In genomic region chr10:99165751-99166282, GRCm38 (mm10) we compare ENCODE assay signal across 9 mouse cellular contexts. TPM values are rescaled to one million over a fixed set of nuclear protein-coding genes. Genes with fewer than 3 reads are reported as not detected.
A peak's percentile ranks its signal among the peaks of the same experiment; 100 is the strongest.
DNase-seq lines count a peak whose midpoint lies in the region; ATAC-seq and TF ChIP-seq lines count a peak whose summit lies in the region.
"Had no signal": no experiment of that assay in that cellular context is flagged by ENCODE, and none has a peak within 500 bp of the region (broad histone marks: within the 10 kb centered on the region; RNA-seq: fewer than 3 reads in every experiment).

No protein-coding gene starts in this region.

- no peak for TF ChIP-seq CTCF in kidney, adult 2 months (conservative IDR thresholded peaks at IDR 0.05; ENCODE audit: insufficient read depth, insufficient read length, low read depth, low read length)
- TF ChIP-seq CTCF in layer of hippocampus, adult 2 months (conservative IDR thresholded peaks at IDR 0.05), result no peak

- no peak for TF ChIP-seq POLR2A in kidney, adult 2 months (IDR thresholded peaks at IDR 0.05; ENCODE audit: low read depth, low read length)

- no peaks in the 10 kb centered on the region for H3K27me3 ChIP-seq in kidney, adult 2 months (replicated peaks; ENCODE audit: control insufficient read depth, insufficient read depth, low read length)
- no peaks in the 10 kb centered on the region for H3K27me3 ChIP-seq in midbrain, embryonic 13.5 days

- ATAC-seq in common myeloid progenitor, adult 5-6 weeks (replicated peaks; ENCODE audit: low read depth, poor library complexity, severe bottlenecking), result peak; percentile 51
- ATAC-seq in midbrain, embryonic 13.5 days, result no peak

- peaks cover 9% of the 10 kb centered on the region; the same call in 1 of the 2 replicates for H3K4me1 ChIP-seq in kidney, adult 2 months (ENCODE audit: control insufficient read depth, insufficient read depth, low read length)
- H3K4me1 ChIP-seq in midbrain, embryonic 13.5 days (replicated peaks), result 0 out of 2 replicates have a peak, but pooled peaks cover 6% of the 10 kb centered on the region

- 24% methylated on average over 7 of the region's 7 CpGs for WGBS in kidney, adult 2 months
- WGBS in midbrain, embryonic 13.5 days, result 78% methylated on average over 7 of the region's 7 CpGs

- DNase-seq in embryo, embryonic 10.5 days (ENCODE audit: low spot score), result peak; percentile 33
- DNase-seq in embryo, embryonic 9.5 days (ENCODE audit: extremely low spot score), result no peak
- peak; percentile 83 for DNase-seq in kidney, adult 2 months
- DNase-seq in lung, postnatal 14 days, result peak; percentile 42
- no peak for DNase-seq in layer of hippocampus, adult 2 months (ENCODE audit: low spot score in 2 of 2)
- DNase-seq in spleen, adult 18-20 months, result no peak

- H3K4me2 ChIP-seq in midbrain, embryonic 13.5 days (replicated peaks), result no peak overlapping the region

- no peak overlapping the region for H3K9ac ChIP-seq in midbrain, embryonic 13.5 days (replicated peaks)

- no peaks in the 10 kb centered on the region for H3K9me3 ChIP-seq in midbrain, embryonic 13.5 days

- no peak overlapping the region for H3K4me3 ChIP-seq in kidney, adult 2 months (ENCODE audit: insufficient read depth, low read depth, low read length)
- no peak overlapping the region for H3K4me3 ChIP-seq in layer of hippocampus, adult 2 months
- H3K4me3 ChIP-seq in midbrain, embryonic 13.5 days (replicated peaks), result no peak overlapping the region

- no peaks in the 10 kb centered on the region for H3K36me3 ChIP-seq in kidney, adult 2 months (ENCODE audit: control insufficient read depth, insufficient read depth, low read length)
- H3K36me3 ChIP-seq in midbrain, embryonic 13.5 days, result no peaks in the 10 kb centered on the region

- H3K27ac ChIP-seq in kidney, adult 2 months (ENCODE audit: insufficient read depth, low read depth, low read length), result no peak overlapping the region
- no peak overlapping the region for H3K27ac ChIP-seq in layer of hippocampus, adult 2 months
- no peak overlapping the region for H3K27ac ChIP-seq in midbrain, embryonic 13.5 days

RNA-seq across cellular contexts. Expression of gene Phxr2, which starts 39.7 kb away (rescaled TPM):
- not detected in 2 replicates for total RNA-seq in common myeloid progenitor, adult 5-6 weeks (2017)
- polyA plus RNA-seq in kidney, adult 2 months (2012; rRNA removed), result not detected in 2 replicates
- not detected for total RNA-seq in layer of hippocampus, adult 2 months (2021)
- polyA plus RNA-seq in midbrain, embryonic 13.5 days (2015; fragmentation: Nextera tagmentation; extraction: Ambion mirVana), result not detected in 2 replicates
- total RNA-seq: heart, postnatal 14 days had no signal

RNA-seq across cellular contexts. Expression of gene Galnt4, which starts 57.9 kb away (rescaled TPM):
- 9.2 and 9.6 TPM in 2 replicates for total RNA-seq in common myeloid progenitor, adult 5-6 weeks (2017)
- polyA plus RNA-seq in kidney, adult 2 months (2012; rRNA removed), result 1.7 and 1.8 TPM in 2 replicates
- 1 to 10 TPM; 3.6 to 3.9 TPM for total RNA-seq in layer of hippocampus, adult 2 months (2021)
- polyA plus RNA-seq in midbrain, embryonic 13.5 days (2015; fragmentation: Nextera tagmentation; extraction: Ambion mirVana), result 3.4 TPM in 2 replicates

RNA-seq across cellular contexts. Expression of gene Poc1b, which starts 59.0 kb away (rescaled TPM):
- 20.3 and 22.9 TPM in 2 replicates for total RNA-seq in common myeloid progenitor, adult 5-6 weeks (2017)
- 6.9 and 10.2 TPM in 2 replicates for polyA plus RNA-seq in kidney, adult 2 months (2012; rRNA removed)
- 1 to 10 TPM; 6.0 to 6.1 TPM for total RNA-seq in layer of hippocampus, adult 2 months (2021)
- 12.8 and 13.7 TPM in 2 replicates for polyA plus RNA-seq in midbrain, embryonic 13.5 days (2015; fragmentation: Nextera tagmentation; extraction: Ambion mirVana)

Comparison
In these comparisons a context has a peak if more than half of its experiments do, and no peak if none do; other contexts are left out.
1. DNase-seq: peak in embryo, embryonic 10.5 days (single experiment), kidney, adult 2 months (single experiment) and lung, postnatal 14 days (single experiment); none in embryo, embryonic 9.5 days (single experiment), layer of hippocampus, adult 2 months (0 of 2) and spleen, adult 18-20 months (0 of 2).